Mouse (Mus musculus) MEL (cell line): ENCODE data around the gene Phox2b. TPM values are rescaled to one million over a fixed set of nuclear protein-coding genes. Genes with fewer than 3 reads are reported as not detected.

Experiments used
- DNase-seq: peaks from one replicate; pipeline ENCODE4 v3.0.0; 2011; ENCODE audit warnings: low read depth, low spot score
- H3K27ac ChIP-seq: 2 replicates; pipeline ENCODE4 v1.5.1; 2012; ENCODE audit warnings: low read depth, mild to moderate bottlenecking, control low read depth, low read length, moderate library complexity; ENCODE audit not compliant: control insufficient read depth
- H3K27me3 ChIP-seq, 2 experiments: fragments of 150-350 bp in 1 of 2; sonication (generic) in 1 of 2; 2 replicates each; pipeline ENCODE4 v1.6.1; 2012; ENCODE audit warnings: low read length in 2 of 2, mild to moderate bottlenecking in 2 of 2, improper control_type of control experiment in 1 of 2, moderate library complexity in 1 of 2; ENCODE audit not compliant: insufficient read depth in 2 of 2, control insufficient read depth in 1 of 2
- H3K36me3 ChIP-seq, 2 experiments: 2 replicates each; pipeline ENCODE4 v1.6.1; 2012 to 2014; ENCODE audit warnings: low read length in 2 of 2, improper control_type of control experiment in 1 of 2, inconsistent platforms in 1 of 2, mild to moderate bottlenecking in 1 of 2; ENCODE audit not compliant: insufficient read depth in 2 of 2, control insufficient read depth in 1 of 2
- H3K4me1 ChIP-seq, 2 experiments: fragments of 150-350 bp in 1 of 2; sonication (generic) in 1 of 2; 2 replicates each; pipeline ENCODE4 v1.6.1; 2012; ENCODE audit warnings: low read length in 2 of 2, improper control_type of control experiment in 1 of 2, mild to moderate bottlenecking in 1 of 2; ENCODE audit not compliant: insufficient read depth in 2 of 2, control insufficient read depth in 1 of 2
- H3K4me3 ChIP-seq, 2 experiments: fragments of 150-350 bp in 1 of 2; sonication (generic) in 1 of 2; 2 replicates each; pipeline ENCODE4 v1.5.1; 2012; ENCODE audit warnings: low read depth in 2 of 2, low read length in 2 of 2, mild to moderate bottlenecking in 2 of 2, moderate library complexity in 2 of 2, control low read depth in 1 of 2, improper control_type of control experiment in 1 of 2; ENCODE audit not compliant: control insufficient read depth in 1 of 2, insufficient read depth in 1 of 2
- H3K79me2 ChIP-seq: 2 replicates; pipeline ENCODE4 v1.6.1; 2012; ENCODE audit warnings: mild to moderate bottlenecking, low read length, moderate library complexity; ENCODE audit not compliant: control insufficient read depth, poor library complexity, insufficient read depth
- H3K9ac ChIP-seq: 2 replicates; pipeline ENCODE4 v1.6.1; 2012; ENCODE audit warnings: low read depth, mild to moderate bottlenecking, control low read depth, low read length, moderate library complexity; ENCODE audit not compliant: control insufficient read depth, poor library complexity, severe bottlenecking
- H3K9me3 ChIP-seq: fragments of 150-350 bp; sonication (generic); replicated peaks from 2 replicates; pipeline ENCODE4 v1.6.1; 2012; ENCODE audit warnings: mild to moderate bottlenecking, low read length, improper control_type of control experiment, moderate library complexity; ENCODE audit not compliant: insufficient read depth
- CHD1 ChIP-seq: IDR thresholded peaks from 2 replicates; pipeline ENCODE4 v1.6.1; 2012; ENCODE audit warnings: low read depth, mild to moderate bottlenecking, inconsistent platforms, low read length, improper control_type of control experiment
- CHD2 ChIP-seq: IDR thresholded peaks from 2 replicates; pipeline ENCODE4 v1.6.1; 2011; ENCODE audit warnings: low read length, improper control_type of control experiment
- E2F4 ChIP-seq: IDR thresholded peaks from 2 replicates; pipeline ENCODE4 v1.6.1; 2011; ENCODE audit warnings: low read depth, low read length, improper control_type of control experiment, borderline replicate concordance
- ELF1 ChIP-seq: IDR thresholded peaks from 2 replicates; pipeline ENCODE4 v1.6.1; 2014; ENCODE audit warnings: low read depth, mild to moderate bottlenecking, inconsistent platforms, low read length, improper control_type of control experiment, moderate library complexity
- EP300 ChIP-seq, 2 experiments: IDR thresholded peaks; 2 replicates each; pipeline ENCODE4 v1.6.1; 2011; ENCODE audit warnings: improper control_type of control experiment in 2 of 2, low read length in 2 of 2, low read depth in 1 of 2, mild to moderate bottlenecking in 1 of 2
- ETS1 ChIP-seq: IDR thresholded peaks from 2 replicates; pipeline ENCODE4 v1.6.1; 2012; ENCODE audit warnings: low read depth, mild to moderate bottlenecking, inconsistent platforms, low read length, improper control_type of control experiment, moderate library complexity
- GABPA ChIP-seq: IDR thresholded peaks from 2 replicates; pipeline ENCODE4 v1.6.1; 2012; ENCODE audit warnings: low read depth, mild to moderate bottlenecking, inconsistent platforms, low read length, improper control_type of control experiment, moderate library complexity
- GATA1 ChIP-seq: IDR thresholded peaks from 2 replicates; pipeline ENCODE4 v1.6.1; 2011; ENCODE audit warnings: low read depth, low read length, improper control_type of control experiment
- JUND ChIP-seq: IDR thresholded peaks from 2 replicates; pipeline ENCODE4 v1.6.1; 2011; ENCODE audit warnings: low read depth, mild to moderate bottlenecking, improper control_type of control experiment, low read length
- KAT2A ChIP-seq: conservative IDR thresholded peaks from 2 replicates; pipeline ENCODE4 v1.6.1; 2012; ENCODE audit warnings: low read depth, low read length, improper control_type of control experiment, inconsistent platforms
- MYB ChIP-seq: IDR thresholded peaks from 2 replicates; pipeline ENCODE4 v1.6.1; 2011; ENCODE audit warnings: mild to moderate bottlenecking, low read depth, low read length, improper control_type of control experiment
- MYC ChIP-seq: IDR thresholded peaks from 2 replicates; pipeline ENCODE4 v1.6.1; 2011; ENCODE audit warnings: low read depth, mild to moderate bottlenecking, low read length, improper control_type of control experiment, moderate library complexity
- NELFE ChIP-seq: IDR thresholded peaks from 2 replicates; pipeline ENCODE4 v1.6.1; 2011; ENCODE audit warnings: low read depth, low read length, improper control_type of control experiment
- POLR2A ChIP-seq, 2 experiments: IDR thresholded peaks; 2 replicates each; pipeline ENCODE4 v1.6.1; 2011 to 2012; ENCODE audit warnings: low read length in 2 of 2, mild to moderate bottlenecking in 2 of 2, control low read depth in 1 of 2, improper control_type of control experiment in 1 of 2, low read depth in 1 of 2, moderate library complexity in 1 of 2; ENCODE audit not compliant: control insufficient read depth in 1 of 2, insufficient read depth in 1 of 2, poor library complexity in 1 of 2
- RCOR1 ChIP-seq: IDR thresholded peaks from 2 replicates; pipeline ENCODE4 v1.6.1; 2012; ENCODE audit warnings: low read depth, mild to moderate bottlenecking, inconsistent platforms, low read length, improper control_type of control experiment
- USF1 ChIP-seq: IDR thresholded peaks from 2 replicates; pipeline ENCODE4 v1.6.1; 2014; ENCODE audit warnings: low read depth, mild to moderate bottlenecking, inconsistent platforms, low read length, improper control_type of control experiment, moderate library complexity
- USF2 ChIP-seq, 2 experiments: IDR thresholded peaks; 2 replicates each; pipeline ENCODE4 v1.6.1; 2011 to 2012; ENCODE audit warnings: improper control_type of control experiment in 2 of 2, low read length in 2 of 2, borderline replicate concordance in 1 of 2, inconsistent platforms in 1 of 2, low read depth in 1 of 2, mild to moderate bottlenecking in 1 of 2; ENCODE audit not compliant: insufficient read depth in 1 of 2
- ZMIZ1 ChIP-seq: IDR thresholded peaks from 2 replicates; pipeline ENCODE4 v1.6.1; 2012; ENCODE audit warnings: low read depth, mild to moderate bottlenecking, inconsistent platforms, low read length, improper control_type of control experiment, moderate library complexity
- ZNF384 ChIP-seq: IDR thresholded peaks from 2 replicates; pipeline ENCODE4 v1.6.1; 2012; ENCODE audit warnings: low read depth, mild to moderate bottlenecking, inconsistent platforms, low read length, improper control_type of control experiment
- polyA plus RNA-seq, 2 experiments: library from polyadenylated mRNA; stranded (reverse) in 1 of 2; unstranded in 1 of 2; fragments of >175 nt in 1 of 2; fragments of >200 nt in 1 of 2; gene quantifications; 2 replicates each; pipeline versions ENCODE4 v1.2.1 to v1.2.4; 2012; ENCODE audit warnings: low replicate concordance in 2 of 2, low read depth in 1 of 2; ENCODE audit not compliant: insufficient read length in 2 of 2, insufficient read depth in 1 of 2, missing spikeins in 1 of 2
- total RNA-seq: library from RNA; depleted of rRNA; stranded (reverse); fragments of 300-350 nt; gene quantifications from 2 replicates; pipeline ENCODE4 v1.2.3, GENCODE M21; 2012

Phox2b gene
- total and polyA plus RNA-seq, 3 experiments: not detected

DNA sequence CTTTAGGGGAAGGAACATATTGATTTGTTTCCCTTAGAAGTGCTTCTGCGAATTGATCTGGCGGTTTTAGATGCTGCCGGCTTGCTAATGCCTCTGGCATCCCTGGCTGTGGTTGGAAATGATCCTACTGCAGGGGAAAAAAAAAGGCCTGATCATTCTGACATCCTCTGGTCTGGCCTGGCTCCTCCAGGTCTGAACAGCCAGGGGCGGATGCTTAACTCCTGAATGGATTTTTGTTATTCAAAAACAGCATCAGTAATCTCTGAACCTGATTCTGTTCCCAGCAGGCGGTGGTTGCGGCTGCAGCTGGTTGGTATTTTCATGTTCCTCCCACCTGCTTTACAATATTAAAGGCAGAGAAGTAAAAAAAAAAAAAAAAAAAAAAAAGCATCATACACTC is 16.0 kb downstream of the Phox2b start:
- Histone ChIP-seq H3K27me3 (no peaks in the 10 kb centered on the region), H3K36me3 (no peaks in the 10 kb centered on the region), H3K9me3 (no peaks in the 10 kb centered on the region), H3K4me1 (no peaks in the 10 kb centered on the region), H3K4me3 (no peak overlapping the region), H3K79me2 (no peaks in the 10 kb centered on the region), H3K27ac (no peak overlapping the region), H3K9ac (no peak overlapping the region)
- no peak for TF ChIP-seq EP300 (IDR thresholded peaks at IDR 0.05; ENCODE audit: low read depth in 1 of 2, low read length in 2 of 2)
- no peak for TF ChIP-seq GABPA
- no peak for TF ChIP-seq USF1
- TF ChIP-seq ZMIZ1: no peak
- TF ChIP-seq ELF1: no peak
- no peak for TF ChIP-seq ETS1
- TF ChIP-seq GATA1: no peak
- TF ChIP-seq CHD1: no peak
- no peak for TF ChIP-seq RCOR1
- TF ChIP-seq CHD2: no peak
- no peak for TF ChIP-seq E2F4
- TF ChIP-seq NELFE: no peak
- no peak for TF ChIP-seq KAT2A
- no peak for TF ChIP-seq MYC
- TF ChIP-seq ZNF384: no peak
- no peak for TF ChIP-seq MYB
- no peak for TF ChIP-seq POLR2A (IDR thresholded peaks at IDR 0.05; ENCODE audit: control insufficient read depth in 1 of 2, insufficient read depth in 1 of 2, low read depth in 1 of 2, low read length in 2 of 2, poor library complexity in 1 of 2)
- no peak for TF ChIP-seq JUND
- no peak for TF ChIP-seq USF2 (IDR thresholded peaks at IDR 0.05; ENCODE audit: borderline replicate concordance in 1 of 2, insufficient read depth in 1 of 2, low read depth in 1 of 2, low read length in 2 of 2)
- DNase-seq: no peak

GRCm38 (mm10) chr5:67063596-67063995 is 35.5 kb downstream of the Phox2b start:
- Histone ChIP-seq H3K9me3 (no peaks in the 10 kb centered on the region), H3K36me3 (no peaks in the 10 kb centered on the region), H3K4me3 (no peak overlapping the region), H3K9ac (no peak overlapping the region), H3K27ac (no peak overlapping the region), H3K79me2 (no peaks in the 10 kb centered on the region), H3K4me1 (no peaks in the 10 kb centered on the region), H3K27me3 (no peaks in the 10 kb centered on the region)
- no peak for DNase-seq
- TF ChIP-seq ETS1: no peak
